Mouse (Mus musculus) spleen, adult 10 weeks (tissue): Measurements from ENCODE around the gene Cenpj. TPM values are rescaled to one million over a fixed set of nuclear protein-coding genes. Genes with fewer than 3 reads are reported as not detected.

ENCODE experiments used
- polyA plus RNA-seq: library from polyadenylated mRNA; stranded (reverse); fragments of 350-450 nt; fragmentation: Illumina TruSeq; extraction: RNeasy Lipid Tissue Mini Kit (QIAGEN cat#74804); gene quantifications from one replicate; pipeline ENCODE4 v1.2.3, GENCODE M21; 2015; ENCODE audit warnings: low replicate concordance; ENCODE audit not compliant: insufficient read depth

The Cenpj gene
- 24.5 TPM for polyA plus RNA-seq

DNA sequence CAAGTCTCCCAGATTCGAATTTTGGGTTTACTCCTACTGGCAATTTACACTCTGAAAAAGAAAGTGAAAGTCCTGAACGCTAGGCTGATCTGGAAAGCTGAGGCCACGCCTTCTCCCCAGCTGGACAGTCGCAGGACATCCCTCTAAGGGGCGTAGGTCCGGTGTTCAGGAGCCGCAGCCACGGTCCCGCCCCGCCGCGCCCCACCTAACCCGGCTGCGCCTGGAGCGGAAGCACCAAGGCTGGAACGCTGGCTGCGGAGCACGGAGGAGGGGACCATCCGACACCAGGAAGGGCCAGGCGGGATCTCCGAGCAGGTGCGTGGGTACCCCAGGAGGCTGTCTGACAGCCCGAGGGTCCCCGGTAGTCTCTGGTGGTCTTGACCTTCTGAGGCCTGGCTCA is at the start of gene Cenpj, which contains the start of gene Parp4:
Cenpj (minus strand) TSS at position 10 of the 400 bp plus-strand sequence.
Parp4 (plus strand) TSS at position 204 of the 400 bp plus-strand sequence.

Other genes starting within 250 kb of the Cenpj start
- gene Atp12a, start 210.4 kb downstream of the Cenpj start, polyA plus RNA-seq = not detected
- 0.54 TPM for gene Rnf17, start 172.8 kb downstream of the Cenpj start, polyA plus RNA-seq
- gene Parp4, start 194 bp upstream of the Cenpj start, polyA plus RNA-seq = 92.6 TPM
- 47.3 TPM for gene Mphosph8, start 92.8 kb upstream of the Cenpj start, polyA plus RNA-seq
- 43.1 TPM for gene Pspc1, start 202.9 kb upstream of the Cenpj start, polyA plus RNA-seq
- gene Zmym5, start 236.3 kb upstream of the Cenpj start, polyA plus RNA-seq = 116 TPM